Mouse (Mus musculus) bone marrow macrophage, adult 2 months (primary cell): Measurements from ENCODE around the gene Fscn2. TPM values are rescaled to one million over a fixed set of nuclear protein-coding genes. Genes with fewer than 3 reads are reported as not detected.
"Not testable (repeated sequence)": the region's sequence is repeated elsewhere in the genome, so short reads cannot be mapped to it uniquely, and the experiment has no call there.

Experiments
- H3K27ac ChIP-seq: 2 replicates; pipeline ENCODE4 v1.5.1; 2012; ENCODE audit warnings: low read depth, low read length; ENCODE audit not compliant: insufficient read depth
- H3K4me1 ChIP-seq: 2 replicates; pipeline ENCODE4 v1.6.1; 2012; ENCODE audit warnings: low read length; ENCODE audit not compliant: control insufficient read depth, insufficient read depth
- H3K4me3 ChIP-seq: 2 replicates; pipeline ENCODE4 v1.5.1; 2012; ENCODE audit warnings: mild to moderate bottlenecking, low read length, moderate library complexity; ENCODE audit not compliant: insufficient read depth
- CTCF ChIP-seq: IDR thresholded peaks from 2 replicates; pipeline ENCODE4 v1.5.1; 2012; ENCODE audit warnings: low read depth, mild to moderate bottlenecking, low read length, moderate library complexity
- POLR2A ChIP-seq: IDR thresholded peaks from 2 replicates; pipeline ENCODE4 v1.6.1; 2012; ENCODE audit warnings: mild to moderate bottlenecking, low read depth, low read length, borderline replicate concordance
- polyA plus RNA-seq: library from polyadenylated mRNA; stranded (reverse); fragments of >200 nt; gene quantifications from 2 replicates; pipeline ENCODE4 v1.2.4, GENCODE M21; 2012; ENCODE audit not compliant: missing spikeins, insufficient read depth, insufficient read length

Fscn2 gene
- polyA plus RNA-seq, 1 experiment = not detected

DNA sequence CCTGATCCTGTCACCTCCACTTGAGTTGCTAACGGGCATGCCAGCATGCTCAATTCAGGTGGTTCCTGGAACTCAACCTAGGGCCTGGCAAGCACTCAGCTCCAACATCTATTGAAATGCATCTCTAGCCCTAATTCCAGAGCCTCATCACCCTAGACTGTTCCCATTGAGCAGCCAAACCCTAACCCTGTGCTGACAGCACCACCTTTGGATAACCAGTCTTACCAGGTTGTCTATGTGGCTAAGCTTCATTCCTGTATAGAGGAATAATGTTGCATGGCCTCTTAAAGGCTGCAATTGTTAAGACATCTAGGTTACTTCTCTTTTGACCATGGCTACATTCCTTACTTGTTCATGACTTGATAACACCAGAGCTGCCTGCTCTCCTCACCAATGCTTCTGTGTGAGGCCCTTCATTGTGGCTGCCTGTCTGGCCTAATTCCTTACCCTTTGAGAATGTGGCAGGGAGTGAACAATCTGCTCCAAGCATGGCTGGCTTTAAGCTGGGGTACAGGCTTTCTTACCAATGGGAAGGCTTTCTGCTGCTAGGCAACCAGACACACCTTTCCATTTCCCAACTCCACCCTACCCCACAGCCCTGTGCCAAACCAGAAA lies 16.2 kb upstream of the Fscn2 start:
- TF ChIP-seq CTCF (no peak), POLR2A (no peak)
- Histone ChIP-seq H3K4me1 (no peaks in the 10 kb centered on the region), H3K27ac (no peak overlapping the region), H3K4me3 (peak overlapping the region; percentile 19; the same call in 1 of the 2 replicates)

- not testable (repeated sequence) for H3K27ac ChIP-seq
These were observed 14.8 kb upstream of the Fscn2 start for GRCm38 (mm10) chr11:120346383-120347034.

GRCm38 (mm10) chr11:120347301-120347700 lies 14.0 kb upstream of the Fscn2 start:
- Histone ChIP-seq H3K27ac (peak overlapping the region; percentile 87; the same call in 1 of the 2 replicates), H3K4me1 (peaks cover 17% of the 10 kb centered on the region)
- TF ChIP-seq POLR2A (no peak), CTCF (no peak)

More at GRCm38 (mm10) chr11:120346383-120347034, 14.8 kb upstream of the Fscn2 start:
- not testable (repeated sequence) for H3K4me1 ChIP-seq
- H3K4me3 ChIP-seq = peak overlapping the region; percentile 63

DNA sequence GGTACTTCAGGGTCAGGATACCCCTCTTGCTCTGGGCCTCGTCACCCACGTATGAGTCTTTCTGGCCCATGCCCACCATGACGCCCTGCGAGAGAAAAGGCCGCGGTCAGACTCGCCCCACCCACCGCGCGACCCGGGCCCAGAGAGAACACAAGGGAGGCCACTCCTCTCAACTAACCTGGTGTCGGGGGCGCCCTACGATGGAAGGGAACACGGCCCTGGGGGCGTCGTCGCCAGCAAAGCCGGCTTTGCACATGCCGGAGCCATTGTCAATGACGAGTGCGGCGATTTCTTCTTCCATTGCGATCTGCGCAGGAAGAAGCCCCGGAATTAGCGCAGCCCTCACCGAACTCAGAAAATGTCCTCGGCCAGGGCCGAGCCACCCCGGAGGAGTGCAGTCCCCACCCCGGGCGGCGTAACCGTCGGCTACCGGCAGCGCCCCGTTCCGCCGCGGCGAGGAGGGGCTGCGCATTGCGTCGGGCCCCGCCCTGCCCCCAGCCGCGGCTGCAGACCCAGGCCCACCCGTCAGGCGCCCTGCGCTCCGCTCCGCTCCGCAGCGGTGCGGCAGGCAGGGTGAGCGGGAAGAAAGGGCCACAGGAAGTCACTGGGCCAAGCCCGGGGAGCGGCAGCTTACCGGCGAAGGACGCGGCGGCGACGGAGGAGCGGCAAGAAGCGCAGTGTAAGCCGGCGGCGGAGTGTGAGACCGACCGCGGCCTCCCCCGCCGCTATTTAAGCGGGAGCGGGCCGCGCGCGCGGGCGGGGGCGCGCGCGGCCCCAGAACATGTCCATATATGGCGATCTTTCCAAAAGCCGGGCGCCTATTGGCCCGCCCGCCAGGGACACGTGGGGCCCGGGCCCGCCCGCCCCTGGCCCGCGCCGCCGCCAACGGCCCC lies 13.3 kb upstream of the Fscn2 start, which contains the start of gene Actg1:
Gene Actg1, minus strand, starts transcription at position 752 of the 893 bp plus-strand sequence.
- peak within 1 kb of the TSS; percentile 88 for H3K27ac ChIP-seq
- peak within 1 kb of the TSS; percentile 91 for H3K4me3 ChIP-seq
- peaks cover 24% of the 10 kb centered on the region for H3K4me1 ChIP-seq
- TF ChIP-seq POLR2A (peak; percentile 35; the same call in 1 of the 2 replicates), CTCF (no peak)

More at GRCm38 (mm10) chr11:120347301-120347700, 14.0 kb upstream of the Fscn2 start:
- H3K4me3 ChIP-seq = peak overlapping the region; percentile 91

GRCm38 (mm10) chr11:120348684-120349370 lies 12.5 kb upstream of the Fscn2 start:
- H3K4me3 ChIP-seq = peak overlapping the region; percentile 73
- peaks cover 29% of the 10 kb centered on the region for H3K4me1 ChIP-seq
- no peak for TF ChIP-seq POLR2A
- TF ChIP-seq CTCF = no peak
- H3K27ac ChIP-seq = peak overlapping the region; percentile 88

- Histone ChIP-seq H3K4me3 (peak overlapping the region; percentile 73), H3K27ac (peak overlapping the region; percentile 88), H3K4me1 (peaks cover 34% of the 10 kb centered on the region)
- no peak for TF ChIP-seq CTCF
- no peak for TF ChIP-seq POLR2A
These were observed 11.9 kb upstream of the Fscn2 start for GRCm38 (mm10) chr11:120349371-120349985.

- Histone ChIP-seq H3K4me1 (peaks cover 41% of the 10 kb centered on the region), H3K27ac (peak overlapping the region; percentile 88), H3K4me3 (peak overlapping the region; percentile 73)
- TF ChIP-seq POLR2A = no peak
- TF ChIP-seq CTCF = no peak
These were observed 11.2 kb upstream of the Fscn2 start for GRCm38 (mm10) chr11:120349986-120350702.

- peak overlapping the region; percentile 88 for H3K27ac ChIP-seq
- peaks cover 45% of the 10 kb centered on the region for H3K4me1 ChIP-seq
- no peak for TF ChIP-seq POLR2A
- no peak for TF ChIP-seq CTCF
- H3K4me3 ChIP-seq = peak overlapping the region; percentile 73
These were observed 10.6 kb upstream of the Fscn2 start for GRCm38 (mm10) chr11:120350711-120351110.
